Mouse (Mus musculus) bone marrow macrophage, adult 2 months (primary cell): ENCODE measurements around the gene Gpalpp1. TPM values are rescaled to one million over a fixed set of nuclear protein-coding genes. Genes with fewer than 3 reads are reported as not detected.

ENCODE experiments used
- H3K27ac ChIP-seq: 2 replicates; pipeline ENCODE4 v1.5.1; 2012; ENCODE audit warnings: low read depth, low read length; ENCODE audit not compliant: insufficient read depth
- H3K4me1 ChIP-seq: 2 replicates; pipeline ENCODE4 v1.6.1; 2012; ENCODE audit warnings: low read length; ENCODE audit not compliant: control insufficient read depth, insufficient read depth
- H3K4me3 ChIP-seq: 2 replicates; pipeline ENCODE4 v1.5.1; 2012; ENCODE audit warnings: mild to moderate bottlenecking, low read length, moderate library complexity; ENCODE audit not compliant: insufficient read depth
- CTCF ChIP-seq: IDR thresholded peaks from 2 replicates; pipeline ENCODE4 v1.5.1; 2012; ENCODE audit warnings: low read depth, mild to moderate bottlenecking, low read length, moderate library complexity
- POLR2A ChIP-seq: IDR thresholded peaks from 2 replicates; pipeline ENCODE4 v1.6.1; 2012; ENCODE audit warnings: mild to moderate bottlenecking, low read depth, low read length, borderline replicate concordance
- polyA plus RNA-seq: library from polyadenylated mRNA; stranded (reverse); fragments of >200 nt; gene quantifications from 2 replicates; pipeline ENCODE4 v1.2.4, GENCODE M21; 2012; ENCODE audit not compliant: missing spikeins, insufficient read depth, insufficient read length

The Gpalpp1 gene
- polyA plus RNA-seq, 1 experiment = 22.2 TPM

- Histone ChIP-seq H3K27ac (no peak overlapping the region), H3K4me3 (no peak overlapping the region), H3K4me1 (peaks cover 6% of the 10 kb centered on the region)
- TF ChIP-seq CTCF (no peak), POLR2A (no peak)
Observed at GRCm38 (mm10) chr14:76043251-76044163, 67.1 kb downstream of the Gpalpp1 start.

Other genes starting within 250 kb of the Gpalpp1 start
- gene Kctd4, start 155.8 kb downstream of the Gpalpp1 start, polyA plus RNA-seq = not detected in 2 replicates
- 15.7 and 18.7 TPM in 2 replicates for gene Gtf2f2, start 99.9 kb downstream of the Gpalpp1 start, polyA plus RNA-seq
- gene Nufip1, start 131 bp upstream of the Gpalpp1 start, polyA plus RNA-seq = 7.3 and 7.4 TPM in 2 replicates